Mouse (Mus musculus): ENCODE results near the gene Rab27a.
"Not testable (repeated sequence)": the region's sequence is repeated elsewhere in the genome, so short reads cannot be mapped to it uniquely, and the experiment has no call there.

The Rab27a gene

GRCm38 (mm10) chr9:73091747-73092146 is 47.1 kb downstream of the Rab27a start:
- peak; percentile 75 for DNase-seq (ENCODE audit: low spot score)

- no peak for DNase-seq (ENCODE audit: low spot score)
Measured at GRCm38 (mm10) chr9:73094580-73094979, 49.9 kb downstream of the Rab27a start.

- DNase-seq (ENCODE audit: low spot score) = no peak
Measured at GRCm38 (mm10) chr9:73097898-73098297, 53.2 kb downstream of the Rab27a start.

DNA sequence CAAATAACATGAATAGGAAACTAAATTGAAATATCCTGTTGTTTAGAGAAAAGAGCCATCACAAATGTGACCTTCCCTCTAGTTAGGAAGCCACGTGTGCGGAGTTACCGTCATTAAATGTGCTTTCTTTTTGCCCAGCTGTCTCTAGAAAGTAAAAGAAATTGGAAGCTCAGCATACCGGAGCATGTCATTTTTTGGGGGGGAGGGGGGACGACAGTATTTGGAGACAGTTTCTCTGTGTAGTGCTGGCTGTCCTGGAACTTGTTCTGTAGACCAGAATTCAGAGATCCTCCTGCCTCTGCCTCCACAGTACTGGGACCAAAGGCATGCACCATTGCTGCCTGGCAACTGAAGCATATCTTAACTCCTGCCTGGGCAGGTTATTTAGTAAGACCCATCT is 56.9 kb downstream of the Rab27a start, which contains the start of gene Khdc3:
Khdc3 (plus strand) TSS at position 301 of the 400 bp plus-strand sequence.
- no peak for DNase-seq (ENCODE audit: low spot score)

DNA sequence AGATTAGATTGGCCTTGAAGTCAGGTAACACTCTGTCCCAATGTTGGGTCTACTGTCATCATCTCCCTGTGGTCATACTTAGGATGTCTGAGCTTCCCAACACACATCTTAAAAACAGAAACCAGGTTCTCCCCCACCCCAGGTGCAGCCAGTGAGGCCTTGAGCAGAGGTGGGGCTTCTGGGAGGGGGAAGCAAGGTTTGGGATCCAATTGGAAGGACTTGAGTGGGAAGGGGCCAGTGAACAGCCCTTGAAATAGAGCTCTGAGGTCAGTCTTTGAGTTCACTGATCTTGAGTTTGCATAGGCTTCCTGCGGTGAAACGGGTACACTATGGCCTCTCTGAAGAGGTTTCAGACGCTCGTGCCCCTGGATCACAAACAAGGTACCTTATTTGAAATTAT is 57.5 kb downstream of the Rab27a start, which contains the start of gene Gm20509:
Gm20509 (plus strand) TSS at position 290 of the 400 bp plus-strand sequence.
- no peak for DNase-seq (ENCODE audit: low spot score)

- no peak for DNase-seq (ENCODE audit: low spot score)
Measured at GRCm38 (mm10) chr9:73103159-73103879, 58.7 kb downstream of the Rab27a start.

GRCm38 (mm10) chr9:73103880-73104198 is 59.2 kb downstream of the Rab27a start:
- DNase-seq (ENCODE audit: low spot score) = no peak

DNA sequence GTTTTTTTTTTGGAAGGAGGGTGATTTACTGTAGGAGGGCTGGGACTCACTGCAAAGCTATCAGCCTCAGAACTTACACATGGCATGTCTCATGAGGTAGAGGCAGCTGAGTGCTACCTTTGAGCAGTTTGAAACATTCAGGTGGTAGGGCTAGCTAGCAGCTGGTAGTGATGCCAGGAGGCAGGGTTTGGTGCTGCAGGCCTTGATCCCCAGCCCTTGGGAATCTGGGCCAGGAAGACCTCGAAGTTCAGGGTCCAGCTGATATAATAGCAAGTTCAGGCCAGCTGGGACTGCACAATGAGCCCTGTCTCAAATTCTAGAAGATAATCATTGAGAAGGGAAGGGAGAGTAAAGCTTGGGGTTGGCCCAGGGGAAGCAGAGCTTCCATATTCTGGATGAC is 60.5 kb downstream of the Rab27a start:
- no peak for DNase-seq (ENCODE audit: low spot score)

DNA sequence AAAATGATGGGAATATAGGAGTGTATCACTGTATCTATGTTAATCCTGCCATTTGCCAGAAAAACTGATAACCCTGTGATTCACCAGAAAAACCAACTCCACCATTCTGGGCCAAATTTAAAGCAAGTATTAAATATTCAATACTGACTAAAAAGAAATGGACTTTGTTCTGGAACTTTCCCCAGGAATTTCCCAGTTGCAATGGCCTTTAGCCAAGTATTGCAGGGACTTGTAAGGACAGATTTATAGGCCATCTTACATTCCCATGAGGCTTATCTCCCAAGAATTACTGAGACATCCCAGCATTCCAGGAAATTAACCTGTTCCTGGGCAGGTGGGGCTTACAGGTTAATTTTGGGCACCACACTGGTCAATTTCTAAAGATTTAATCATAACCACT is 61.1 kb downstream of the Rab27a start:
- no peak for DNase-seq (ENCODE audit: low spot score)

DNA sequence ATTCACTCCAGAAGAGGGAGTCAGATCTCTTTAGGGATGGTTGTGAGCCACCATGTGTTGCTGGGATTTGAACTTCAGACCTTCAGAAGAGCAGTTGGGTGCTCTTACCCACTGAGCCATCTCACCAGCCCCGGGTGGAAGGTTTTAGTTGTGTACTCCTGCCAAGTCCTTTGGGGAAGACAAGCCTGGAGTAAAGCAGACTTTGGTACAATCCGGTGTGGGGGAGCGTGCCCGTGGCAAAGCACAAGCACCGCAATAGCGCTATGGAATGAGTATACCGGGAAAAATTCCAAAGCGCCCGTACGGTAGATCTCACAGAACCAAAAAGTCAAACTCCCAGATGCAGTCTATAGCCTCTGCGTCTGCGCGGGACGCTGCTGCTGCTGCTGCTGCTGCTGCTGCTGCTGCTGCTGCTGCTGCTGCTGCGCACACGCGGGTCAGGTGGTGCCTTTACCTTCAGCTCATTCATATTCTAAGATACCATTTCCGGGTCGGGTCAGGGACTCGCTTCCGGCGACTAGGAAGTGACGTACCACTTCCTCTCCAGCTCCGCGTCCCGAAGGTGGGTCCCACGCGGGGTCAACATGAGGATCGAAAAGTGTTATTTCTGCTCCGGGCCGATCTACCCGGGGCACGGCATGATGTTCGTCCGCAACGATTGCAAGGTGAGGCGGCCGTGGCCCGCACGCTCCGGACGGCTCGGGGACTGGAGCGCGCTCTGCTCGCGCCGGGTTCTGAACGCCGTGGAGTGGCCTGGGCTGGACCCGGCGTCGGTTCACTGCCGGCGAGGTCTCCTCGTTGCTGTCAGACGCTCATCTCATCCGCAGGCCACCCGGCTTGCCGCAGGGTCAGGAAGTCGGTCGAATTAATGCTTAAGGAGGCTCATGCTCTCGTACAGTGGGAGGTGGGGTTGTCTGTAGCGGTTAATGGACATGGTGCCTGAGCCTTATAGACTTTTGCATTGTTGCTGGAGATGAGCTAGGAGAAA is 68.6 kb downstream of the Rab27a start, which contains the start of gene Rsl24d1:
Rsl24d1 (plus strand) TSS at position 508 of the 988 bp plus-strand sequence.
- DNase-seq (ENCODE audit: low spot score) = peak; percentile 91

DNA sequence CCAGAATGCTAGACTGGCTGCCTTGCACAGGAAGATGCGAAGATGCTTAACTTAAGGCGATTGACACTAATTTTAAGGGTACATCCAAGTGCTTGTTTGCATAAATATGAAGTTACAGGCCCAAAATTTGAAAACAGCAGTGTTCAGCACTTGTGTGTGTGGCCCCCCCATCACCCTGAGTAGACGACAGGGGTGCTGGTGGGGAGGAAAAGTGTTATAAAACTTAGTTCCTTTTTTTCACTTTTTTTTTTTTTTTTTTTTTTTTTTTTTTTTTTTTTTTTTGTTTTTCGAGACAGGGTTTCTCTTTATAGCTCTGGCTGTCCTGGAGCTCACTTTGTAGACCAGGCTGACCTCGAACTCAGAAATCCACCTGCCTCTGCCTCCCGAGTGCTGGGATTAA is 72.0 kb downstream of the Rab27a start:
- DNase-seq (ENCODE audit: low spot score) = not testable (repeated sequence)

GRCm38 (mm10) chr9:73118012-73118411 is 73.4 kb downstream of the Rab27a start:
- no peak for DNase-seq (ENCODE audit: low spot score)

DNA sequence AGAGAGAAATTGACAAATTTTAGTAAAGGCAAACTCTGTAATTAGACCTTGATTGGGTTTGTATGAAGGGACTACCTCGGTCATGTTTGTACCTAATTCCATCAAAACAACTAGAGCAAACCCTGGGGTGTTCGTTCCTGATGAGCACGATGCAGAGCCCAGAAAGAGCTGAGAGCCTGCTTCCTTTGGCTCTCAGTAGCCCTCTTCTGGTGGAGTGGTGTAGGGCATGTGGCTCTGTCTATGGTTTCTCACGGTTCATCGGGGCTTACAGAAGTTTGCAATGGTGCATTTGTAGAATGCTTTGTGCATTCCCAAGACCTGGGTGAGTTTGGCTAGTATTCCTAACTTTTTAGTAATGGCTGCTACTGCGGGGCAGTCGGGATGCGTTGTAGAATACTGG is 77.1 kb downstream of the Rab27a start:
- DNase-seq (ENCODE audit: low spot score) = no peak

DNA sequence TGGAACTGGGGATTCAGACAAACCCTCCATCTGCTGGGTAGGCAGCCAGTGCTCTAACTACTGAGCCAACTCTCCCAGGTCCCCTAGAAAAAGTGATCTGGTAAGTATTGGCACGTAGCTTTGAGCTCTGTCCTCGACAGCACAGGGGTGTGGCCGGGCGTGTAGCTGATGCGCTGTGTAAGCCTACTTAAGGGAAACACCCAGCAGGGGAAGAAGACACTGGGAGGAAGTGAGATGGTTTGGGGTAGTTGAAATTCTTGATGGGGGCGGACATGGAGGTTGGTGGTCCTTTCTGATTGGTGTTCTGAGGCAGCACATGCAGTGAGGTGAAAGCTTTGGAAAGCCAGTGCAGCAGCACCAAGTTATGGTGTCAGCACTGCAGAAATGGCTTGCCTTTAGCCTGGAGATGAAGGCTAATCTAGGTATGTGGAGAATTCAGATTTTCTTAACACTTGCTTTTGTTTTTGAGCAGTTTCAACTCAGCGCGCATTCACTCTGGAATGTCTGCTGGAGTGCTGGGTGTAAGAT is 80.5 kb downstream of the Rab27a start:
- no peak for DNase-seq (ENCODE audit: low spot score)

GRCm38 (mm10) chr9:73127457-73127856 is 82.8 kb downstream of the Rab27a start:
- no peak for DNase-seq (ENCODE audit: low spot score)

DNA sequence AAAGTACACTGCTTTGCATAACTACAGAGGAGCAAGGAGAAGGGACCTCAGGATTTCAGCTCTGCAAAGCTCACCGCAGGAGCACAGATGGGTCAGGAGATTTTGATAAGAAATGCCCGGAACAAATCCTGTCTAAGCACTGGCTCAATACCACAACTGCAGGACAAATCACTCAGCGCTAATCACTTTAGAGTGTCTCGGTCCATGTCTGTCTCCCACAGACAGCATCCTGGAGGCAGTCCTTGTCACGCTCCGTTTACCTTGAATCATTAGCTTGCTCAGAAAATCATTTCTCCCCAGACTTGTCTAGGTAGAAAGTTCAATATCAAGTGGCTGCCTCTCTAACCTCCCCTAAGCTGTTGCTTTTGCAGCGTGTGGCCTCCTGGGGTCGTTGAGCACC is 85.2 kb downstream of the Rab27a start:
- DNase-seq (ENCODE audit: low spot score) = no peak

- DNase-seq (ENCODE audit: low spot score) = no peak
Measured at GRCm38 (mm10) chr9:73130529-73130928, 85.9 kb downstream of the Rab27a start.

GRCm38 (mm10) chr9:73137341-73137886 is 92.8 kb downstream of the Rab27a start:
- DNase-seq (ENCODE audit: low spot score) = no peak

Measured in lung, postnatal 25 days (tissue).